Mouse (Mus musculus): ENCODE data around the gene Mrpl23. TPM values are rescaled to one million over a fixed set of nuclear protein-coding genes. Genes with fewer than 3 reads are reported as not detected.

Gene Mrpl23
- total RNA-seq, 2 experiments from 2014 or later, result 2.7 to 7.4 TPM

DNA sequence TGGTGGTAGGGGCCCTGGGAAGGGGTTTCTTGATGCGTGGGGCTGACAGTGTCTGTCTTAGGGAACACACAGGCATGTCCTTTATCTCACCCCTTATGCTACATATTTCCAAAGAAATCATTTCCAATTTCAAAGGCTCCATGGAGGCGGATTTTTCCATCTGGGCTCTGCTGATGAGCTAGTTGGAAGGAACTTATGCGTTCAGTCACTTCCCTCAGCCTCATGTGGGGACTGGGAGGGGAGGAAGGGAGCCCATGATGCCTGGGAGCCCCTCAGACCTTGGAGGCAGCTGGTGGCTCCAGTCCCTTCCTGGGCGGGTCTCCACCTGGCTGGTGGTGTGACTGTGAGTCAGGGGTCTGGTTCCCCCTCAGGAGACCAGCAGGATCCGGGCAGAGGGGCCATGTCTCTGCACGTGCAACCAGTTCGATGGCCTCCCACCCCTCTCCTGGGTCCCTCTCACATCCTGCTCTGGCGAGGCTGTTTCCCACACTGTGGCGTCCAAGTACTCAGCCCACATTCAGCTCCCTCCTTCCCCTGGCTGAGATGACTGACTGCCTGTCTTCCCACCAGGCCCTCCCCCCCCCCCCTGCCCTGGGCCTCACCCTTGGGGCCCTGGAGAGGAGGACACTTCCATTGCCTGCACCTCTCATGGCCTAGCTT lies 55.9 kb downstream of the Mrpl23 start:
- DNase-seq, result no peak

More for the DNA sequence above, 55.9 kb downstream of the Mrpl23 start:
- intact Hi-C loops (cut with DNase I), result no loop called here

Small RNA genes lying within 50 kb of the gene (microRNA-seq; reads per million reads assigned to microRNA genes)
- gene Mir675, result 0 to 3.0 reads per million in 2 experiments

Other genes starting within 250 kb of the Mrpl23 start
- not detected for gene Krtap5-1, start 235.6 kb upstream of the Mrpl23 start, total RNA-seq (2021)
- not detected for gene Krtap5-4, start 229.1 kb upstream of the Mrpl23 start, total RNA-seq (2021)
- 1 to 10 TPM; 1.7 to 2.1 TPM for gene Ifitm10, start 158.9 kb upstream of the Mrpl23 start, total RNA-seq (2021)
- 1 to 10 TPM; 2.4 to 6.7 TPM for gene Gm49369, start 150.0 kb upstream of the Mrpl23 start, total RNA-seq (2021)
- 100 to 1,000 TPM; 572 to 613 TPM for gene Ctsd, start 144.6 kb upstream of the Mrpl23 start, total RNA-seq (2021)
- not detected for gene Syt8, start 97.8 kb upstream of the Mrpl23 start, total RNA-seq (2021)
- 1 to 10 TPM; 5.7 to 7.8 TPM for gene Tnni2, start 90.9 kb upstream of the Mrpl23 start, total RNA-seq (2021)
- gene Lsp1, start 71.9 kb upstream of the Mrpl23 start, total RNA-seq (2021), result 10 to 100 TPM; 63.5 to 77.2 TPM
- 1 to 10 TPM; 1.2 to 1.4 TPM for gene Tnnt3, start 33.9 kb upstream of the Mrpl23 start, total RNA-seq (2021)
- 100 to 1,000 TPM; 349 to 384 TPM for gene Igf2, start 134.1 kb downstream of the Mrpl23 start, total RNA-seq (2021)
- gene Gm49394, start 137.3 kb downstream of the Mrpl23 start, total RNA-seq (2021), result not detected
- gene Ins2, start 210.7 kb downstream of the Mrpl23 start, total RNA-seq (2021), result not detected